Mouse (Mus musculus): ENCODE measurements around the gene Irf2bp2.

DNA sequence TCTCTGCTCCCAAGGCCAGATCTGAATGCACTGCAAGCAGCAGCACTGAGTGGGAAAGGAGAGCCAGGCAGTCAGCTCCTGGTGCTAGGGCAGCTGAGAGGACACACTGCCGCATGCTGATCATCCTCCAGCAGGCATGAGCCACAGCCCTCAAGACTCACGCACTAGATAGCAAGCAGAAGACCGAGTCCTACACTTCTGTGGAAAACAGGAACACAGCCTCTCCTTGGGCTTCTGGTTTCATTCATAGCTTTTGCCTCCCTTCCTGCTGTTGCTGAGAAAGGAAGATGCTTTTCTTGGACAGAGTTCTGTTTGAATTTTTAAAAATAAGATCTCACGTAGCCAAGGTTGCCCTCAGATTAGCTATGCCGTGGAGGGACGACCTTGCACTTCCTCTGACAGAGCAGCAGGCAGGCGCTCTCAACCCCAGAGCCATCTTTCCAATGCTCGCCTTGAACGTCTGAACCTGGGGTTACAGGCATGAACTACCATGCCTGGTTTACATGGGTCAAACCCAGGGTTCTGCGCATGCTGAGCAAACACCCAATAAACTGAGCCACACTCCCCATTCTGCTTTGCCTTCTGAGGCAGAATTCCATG, 51.6 kb downstream of the Irf2bp2 start:
- TF ChIP-seq CTCF (IDR thresholded peaks at IDR 0.05; ENCODE audit: borderline replicate concordance, extremely low read depth, insufficient read depth, insufficient read length), result no peak
- TF ChIP-seq POLR2A (IDR thresholded peaks at IDR 0.05; ENCODE audit: borderline replicate concordance, extremely low read depth, insufficient read depth, insufficient read length, poor library complexity, severe bottlenecking), result no peak
